Mouse (Mus musculus) T-helper 2 cell (primary cell): ENCODE data around the gene Zfp64.

Source experiments
- in situ Hi-C: fragments of 300-600 bp; cut with MboI, MseI; formaldehyde crosslinking; loops from one replicate; pipeline ENCODE4 v1.15.1; 2025; ENCODE audit warnings: high pct_unique_total_duplicates

The Zfp64 gene

GRCm38 (mm10) chr2:168954835-168955716 lies at the start of gene Zfp64:
TSS of gene Zfp64 (minus strand) at chr2:168955587.
- in situ Hi-C loops: no loop called here

GRCm38 (mm10) chr2:168992642-168993420 lies 37.4 kb upstream of the Zfp64 start:
- in situ Hi-C loops: no loop called here

- in situ Hi-C loops: no loop called here
These were observed 35.6 kb upstream of the Zfp64 start for GRCm38 (mm10) chr2:168990957-168991356.

- in situ Hi-C loops: no loop called here
These were observed 34.8 kb upstream of the Zfp64 start for GRCm38 (mm10) chr2:168990061-168990753.

GRCm38 (mm10) chr2:168988056-168988455 lies 32.7 kb upstream of the Zfp64 start:
- in situ Hi-C loops: no loop called here

GRCm38 (mm10) chr2:168987421-168987820 lies 32.0 kb upstream of the Zfp64 start:
- in situ Hi-C loops: no loop called here

GRCm38 (mm10) chr2:168981951-168982350 lies 26.6 kb upstream of the Zfp64 start:
- in situ Hi-C loops: no loop called here

- in situ Hi-C loops: no loop called here
These were observed 26.1 kb upstream of the Zfp64 start for GRCm38 (mm10) chr2:168981448-168981847.

GRCm38 (mm10) chr2:168980859-168981258 lies 25.5 kb upstream of the Zfp64 start:
- in situ Hi-C loops: no loop called here

GRCm38 (mm10) chr2:168979742-168980141 lies 24.4 kb upstream of the Zfp64 start:
- in situ Hi-C loops: no loop called here

- in situ Hi-C loops: no loop called here
These were observed 22.6 kb upstream of the Zfp64 start for GRCm38 (mm10) chr2:168978031-168978430.

- in situ Hi-C loops: no loop called here
These were observed 14.7 kb upstream of the Zfp64 start for GRCm38 (mm10) chr2:168970131-168970530.

- in situ Hi-C loops: no loop called here
These were observed 12.9 kb upstream of the Zfp64 start for GRCm38 (mm10) chr2:168968136-168968925.

- in situ Hi-C loops: no loop called here
These were observed 11.1 kb upstream of the Zfp64 start for GRCm38 (mm10) chr2:168966525-168966924.

- in situ Hi-C loops: no loop called here
These were observed 9.5 kb upstream of the Zfp64 start for GRCm38 (mm10) chr2:168964849-168965248.

GRCm38 (mm10) chr2:168961729-168962666 lies 6.6 kb upstream of the Zfp64 start:
- in situ Hi-C loops: no loop called here

- in situ Hi-C loops: no loop called here
These were observed 5.4 kb upstream of the Zfp64 start for GRCm38 (mm10) chr2:168960814-168961213.

GRCm38 (mm10) chr2:168959339-168959885 lies 4.0 kb upstream of the Zfp64 start:
- in situ Hi-C loops: no loop called here

GRCm38 (mm10) chr2:168955850-168956346 lies 511 bp upstream of the Zfp64 start:
- in situ Hi-C loops: no loop called here

GRCm38 (mm10) chr2:168954376-168954775 lies 1.0 kb downstream of the Zfp64 start:
- in situ Hi-C loops: no loop called here
